Mouse (Mus musculus): Measurements from ENCODE around the gene Chml.

Gene Chml

GRCm38 (mm10) chr1:175692246-175692996 lies at the start of gene Chml, which contains the start of gene Opn3:
Gene Chml, minus strand, starts transcription at chr1:175692901.
Gene Opn3, minus strand, starts transcription at chr1:175692776.
- DNase-seq (ENCODE audit: low spot score) = peak; percentile 95

- DNase-seq (ENCODE audit: low spot score) = no peak
Observed at GRCm38 (mm10) chr1:175725771-175726170, 33.1 kb upstream of the Chml start.

- no peak for DNase-seq (ENCODE audit: low spot score)
Observed at GRCm38 (mm10) chr1:175716832-175717231, 24.1 kb upstream of the Chml start.

- no peak for DNase-seq (ENCODE audit: low spot score)
Observed at GRCm38 (mm10) chr1:175712338-175712909, 19.7 kb upstream of the Chml start.

GRCm38 (mm10) chr1:175708013-175708412 lies 15.3 kb upstream of the Chml start:
- no peak for DNase-seq (ENCODE audit: low spot score)

GRCm38 (mm10) chr1:175707599-175707998 lies 14.9 kb upstream of the Chml start:
- DNase-seq (ENCODE audit: low spot score) = no peak

- DNase-seq (ENCODE audit: low spot score) = no peak
Observed at GRCm38 (mm10) chr1:175701145-175701544, 8.4 kb upstream of the Chml start.

- no peak for DNase-seq (ENCODE audit: low spot score)
Observed at GRCm38 (mm10) chr1:175699796-175700195, 7.1 kb upstream of the Chml start.

GRCm38 (mm10) chr1:175699375-175699774 lies 6.7 kb upstream of the Chml start:
- DNase-seq (ENCODE audit: low spot score) = no peak

GRCm38 (mm10) chr1:175698293-175698692 lies 5.6 kb upstream of the Chml start, which contains the start of gene Wdr64:
Gene Wdr64, plus strand, starts transcription at chr1:175698593.
- no peak for DNase-seq (ENCODE audit: low spot score)

GRCm38 (mm10) chr1:175693429-175693960 lies 794 bp upstream of the Chml start:
- peak; percentile 2 for DNase-seq (ENCODE audit: low spot score)

- no peak for DNase-seq (ENCODE audit: low spot score)
Observed at GRCm38 (mm10) chr1:175692997-175693361, 278 bp upstream of the Chml start.

- no peak for DNase-seq (ENCODE audit: low spot score)
Observed at GRCm38 (mm10) chr1:175691686-175692245, 935 bp downstream of the Chml start.

GRCm38 (mm10) chr1:175680995-175681394 lies 11.7 kb downstream of the Chml start:
- no peak for DNase-seq (ENCODE audit: low spot score)

- DNase-seq (ENCODE audit: low spot score) = no peak
Observed at GRCm38 (mm10) chr1:175677459-175677858, 15.2 kb downstream of the Chml start.

GRCm38 (mm10) chr1:175675116-175675515 lies 17.6 kb downstream of the Chml start:
- DNase-seq (ENCODE audit: low spot score) = no peak

- DNase-seq (ENCODE audit: low spot score) = no peak
Observed at GRCm38 (mm10) chr1:175673563-175674325, 19.0 kb downstream of the Chml start.

GRCm38 (mm10) chr1:175671626-175672025 lies 21.1 kb downstream of the Chml start:
- no peak for DNase-seq (ENCODE audit: low spot score)

GRCm38 (mm10) chr1:175670042-175670441 lies 22.7 kb downstream of the Chml start:
- DNase-seq (ENCODE audit: low spot score) = no peak

GRCm38 (mm10) chr1:175669456-175669855 lies 23.2 kb downstream of the Chml start:
- no peak for DNase-seq (ENCODE audit: low spot score)

GRCm38 (mm10) chr1:175668666-175669405 lies 23.9 kb downstream of the Chml start:
- DNase-seq (ENCODE audit: low spot score) = no peak

- DNase-seq (ENCODE audit: low spot score) = no peak
Observed at GRCm38 (mm10) chr1:175659900-175660299, 32.8 kb downstream of the Chml start.

Data from spleen, adult 12 weeks (tissue).